Mouse (Mus musculus) kidney, adult 2 months (tissue): ENCODE measurements around the gene Atp6v1b1. TPM values are rescaled to one million over a fixed set of nuclear protein-coding genes. Genes with fewer than 3 reads are reported as not detected.

Experiments
- DNase-seq: peaks from one replicate; pipeline ENCODE4 v3.0.0; 2021
- H3K27ac ChIP-seq: fragments of 200-500 bp; 2 replicates; pipeline ENCODE4 v1.5.1; 2012; ENCODE audit warnings: low read depth, low read length, control low read depth, inconsistent platforms; ENCODE audit not compliant: insufficient read depth
- H3K27me3 ChIP-seq: fragments of 200-500 bp; replicated peaks from 2 replicates; pipeline ENCODE4 v1.6.1; 2012; ENCODE audit warnings: mild to moderate bottlenecking, moderate library complexity, low read length, inconsistent platforms; ENCODE audit not compliant: control insufficient read depth, insufficient read depth
- H3K36me3 ChIP-seq: fragments of 200-500 bp; 2 replicates; pipeline ENCODE4 v1.6.1; 2012; ENCODE audit warnings: mild to moderate bottlenecking, moderate library complexity, low read length, inconsistent platforms; ENCODE audit not compliant: control insufficient read depth, insufficient read depth
- H3K4me1 ChIP-seq: fragments of 200-500 bp; 2 replicates; pipeline ENCODE4 v1.6.1; 2011; ENCODE audit warnings: low read length; ENCODE audit not compliant: control insufficient read depth, insufficient read depth
- H3K4me3 ChIP-seq: fragments of 200-500 bp; 2 replicates; pipeline ENCODE4 v1.5.1; 2011; ENCODE audit warnings: mild to moderate bottlenecking, low read depth, low read length, control low read depth; ENCODE audit not compliant: insufficient read depth
- CTCF ChIP-seq: fragments of 200-500 bp; conservative IDR thresholded peaks from 2 replicates; pipeline ENCODE4 v1.5.1; 2011; ENCODE audit warnings: low read depth, mild to moderate bottlenecking, control low read depth, low read length, moderate library complexity, mixed read lengths; ENCODE audit not compliant: insufficient read depth, insufficient read length
- POLR2A ChIP-seq: fragments of 200-500 bp; IDR thresholded peaks from one replicate; pipeline ENCODE4 v1.6.1; 2011; ENCODE audit warnings: low read depth, low read length, control low read depth
- WGBS: fragments of 180-500 bp; shearing (Covaris S2); methylation state at CpG from one replicate; pipeline ENCODE4 v1.1.7; 2018; 5-methylcytosine and 5-hydroxymethylcytosine counted together
- polyA plus RNA-seq: library from polyadenylated mRNA; depleted of rRNA; stranded (reverse); fragments of >200 nt; gene quantifications from 2 replicates; pipeline ENCODE4 v1.2.3, GENCODE M21; 2012

Atp6v1b1 gene
- polyA plus RNA-seq, 1 experiment = 137 TPM

DNA sequence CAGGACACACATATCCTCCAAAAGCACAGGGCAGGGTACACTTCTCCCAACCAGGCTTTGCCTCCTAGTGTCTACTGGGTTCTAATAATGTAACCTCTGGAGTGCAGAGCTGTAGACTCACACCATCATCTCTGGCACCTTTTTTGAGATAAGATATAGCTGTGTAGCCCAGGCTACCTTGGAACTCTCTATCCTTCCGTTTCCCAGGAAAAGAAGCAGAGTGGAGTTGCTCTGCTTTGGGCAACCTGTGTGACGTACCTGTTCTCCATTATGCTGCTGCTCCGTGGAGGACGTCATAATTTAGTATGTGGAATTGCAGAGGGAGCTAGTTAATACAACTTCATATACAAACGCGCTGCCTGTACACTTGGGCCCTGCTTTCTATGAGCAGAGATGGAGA, 19.6 kb downstream of the Atp6v1b1 start, which contains the start of gene Ankrd53:
TSS of gene Ankrd53 (plus strand) at position 301 of the 400 bp plus-strand sequence.
- no peaks in the 10 kb centered on the region for H3K27me3 ChIP-seq
- no peaks in the 10 kb centered on the region for H3K4me1 ChIP-seq
- peak within 1 kb of the TSS; percentile 18; the same call in 1 of the 2 replicates for H3K4me3 ChIP-seq
- no peak for TF ChIP-seq CTCF
- no peak for TF ChIP-seq POLR2A
- H3K36me3 ChIP-seq = no peaks in the 10 kb centered on the region
- no peak for DNase-seq
- no peak within 1 kb of the TSS for H3K27ac ChIP-seq
- WGBS = 32% methylated on average over 6 of the region's 6 CpGs

DNA sequence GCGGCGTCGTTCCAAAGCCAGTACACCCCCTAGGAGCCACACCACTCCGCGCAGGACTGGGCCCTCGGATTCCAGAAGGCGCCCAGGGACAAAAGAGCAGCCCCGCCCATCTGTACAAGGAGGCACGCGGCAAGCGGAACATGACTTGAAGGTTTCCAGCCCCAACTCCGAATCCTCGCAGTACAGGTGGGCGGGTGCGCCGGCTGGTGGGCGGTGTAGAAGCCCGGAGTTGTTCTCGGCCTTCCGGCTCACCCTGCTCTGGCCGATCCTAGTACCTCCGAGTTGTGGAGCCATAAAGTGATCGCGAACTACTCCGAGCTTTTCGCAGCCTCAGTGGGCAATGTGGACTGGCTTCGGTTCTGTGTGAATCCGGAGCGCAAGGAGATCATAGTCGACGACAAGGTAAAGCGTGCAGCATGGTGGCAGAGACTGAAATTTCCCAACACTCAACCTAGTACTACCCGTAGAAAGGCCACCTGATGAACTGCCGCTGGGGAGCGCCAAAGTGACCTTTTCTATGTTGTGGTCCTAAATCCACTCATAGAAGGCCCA, 20.2 kb downstream of the Atp6v1b1 start:
- whole genome bisulfite sequencing = 3% methylated on average over 35 of the region's 35 CpGs

DNA sequence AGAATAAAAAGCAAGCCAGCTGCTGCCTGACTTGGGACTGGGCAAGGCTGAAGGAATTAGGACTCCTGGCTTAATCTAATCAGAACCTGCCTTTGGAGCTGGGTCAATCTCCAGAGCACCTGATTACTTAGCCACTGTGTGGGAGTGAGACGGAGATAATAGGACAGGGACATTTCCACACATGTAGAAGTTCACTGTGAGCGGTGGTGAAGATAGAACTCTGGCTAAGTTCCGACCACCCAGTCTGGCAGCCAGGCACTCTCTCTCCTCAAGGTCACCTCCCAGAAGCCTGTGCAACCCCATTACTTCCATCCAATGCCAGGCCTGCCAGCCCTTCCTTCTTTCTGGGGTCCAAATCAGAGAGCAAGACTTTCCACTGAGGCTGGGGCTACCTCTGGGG, 24.2 kb downstream of the Atp6v1b1 start:
- TF ChIP-seq CTCF = no peak
- no peak for TF ChIP-seq POLR2A
- WGBS = 89% methylated on average over 3 of the region's 3 CpGs
- Histone ChIP-seq H3K36me3 (no peaks in the 10 kb centered on the region), H3K27ac (no peak overlapping the region), H3K4me3 (no peak overlapping the region), H3K4me1 (no peaks in the 10 kb centered on the region), H3K27me3 (no peaks in the 10 kb centered on the region)
- no peak for DNase-seq

More for the DNA sequence above, 20.2 kb downstream of the Atp6v1b1 start:
- TF ChIP-seq CTCF (peak; percentile 31), POLR2A (no peak)
- Histone ChIP-seq H3K27ac (no peak overlapping the region), H3K4me3 (peak overlapping the region; percentile 18; the same call in 1 of the 2 replicates), H3K36me3 (no peaks in the 10 kb centered on the region), H3K4me1 (no peaks in the 10 kb centered on the region), H3K27me3 (no peaks in the 10 kb centered on the region)
- peak; percentile 43 for DNase-seq

DNA sequence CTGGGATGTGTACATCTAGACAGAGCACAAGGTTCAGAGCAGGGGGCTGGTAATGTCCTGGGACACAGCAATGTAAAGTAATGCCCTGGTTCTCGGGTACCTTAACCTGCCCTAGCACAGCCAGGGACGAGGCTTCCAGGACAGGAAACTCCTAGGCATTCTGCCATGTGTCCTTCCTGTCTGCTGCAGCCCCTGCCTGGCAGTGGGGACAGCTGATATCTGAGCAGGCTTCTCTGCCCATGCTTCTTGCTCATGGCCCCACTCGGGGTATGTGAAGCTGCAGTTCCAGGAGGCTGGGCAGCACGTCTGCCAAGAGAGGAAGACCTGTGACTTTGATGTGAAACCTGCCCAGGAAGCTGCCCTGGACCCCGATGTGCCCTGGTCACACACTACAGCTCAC, 25.7 kb downstream of the Atp6v1b1 start:
- no peaks in the 10 kb centered on the region for H3K4me1 ChIP-seq
- H3K4me3 ChIP-seq = no peak overlapping the region
- no peak for TF ChIP-seq POLR2A
- TF ChIP-seq CTCF = no peak
- no peaks in the 10 kb centered on the region for H3K36me3 ChIP-seq
- DNase-seq = no peak
- WGBS = 50% methylated on average over 5 of the region's 5 CpGs
- no peak overlapping the region for H3K27ac ChIP-seq
- no peaks in the 10 kb centered on the region for H3K27me3 ChIP-seq

DNA sequence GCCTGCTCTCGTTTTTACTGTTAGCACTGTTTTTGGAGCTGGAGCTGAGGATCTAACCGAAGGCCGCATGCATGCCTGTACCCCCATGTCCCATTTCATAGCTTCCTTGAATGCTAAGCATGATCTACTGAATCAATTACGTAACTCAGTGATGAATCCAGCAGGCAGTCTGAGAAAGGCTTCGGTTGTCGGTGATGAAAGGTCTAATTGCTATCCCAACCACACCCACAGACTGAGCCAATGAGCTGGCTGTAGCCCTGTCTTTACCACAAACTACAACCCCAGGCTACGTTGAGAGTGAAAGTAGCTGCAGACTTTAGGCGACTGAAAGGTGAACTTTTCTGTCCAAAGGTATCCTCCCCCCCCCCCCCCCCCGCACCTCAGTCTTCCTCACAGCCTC, 31.3 kb downstream of the Atp6v1b1 start:
- TF ChIP-seq CTCF (no peak), POLR2A (no peak)
- Histone ChIP-seq H3K4me3 (no peak overlapping the region), H3K27ac (no peak overlapping the region), H3K27me3 (no peaks in the 10 kb centered on the region), H3K4me1 (peaks cover 3% of the 10 kb centered on the region; the same call in 1 of the 2 replicates), H3K36me3 (no peaks in the 10 kb centered on the region)
- 51% methylated on average over 9 of the region's 9 CpGs for WGBS
- no peak for DNase-seq

DNA sequence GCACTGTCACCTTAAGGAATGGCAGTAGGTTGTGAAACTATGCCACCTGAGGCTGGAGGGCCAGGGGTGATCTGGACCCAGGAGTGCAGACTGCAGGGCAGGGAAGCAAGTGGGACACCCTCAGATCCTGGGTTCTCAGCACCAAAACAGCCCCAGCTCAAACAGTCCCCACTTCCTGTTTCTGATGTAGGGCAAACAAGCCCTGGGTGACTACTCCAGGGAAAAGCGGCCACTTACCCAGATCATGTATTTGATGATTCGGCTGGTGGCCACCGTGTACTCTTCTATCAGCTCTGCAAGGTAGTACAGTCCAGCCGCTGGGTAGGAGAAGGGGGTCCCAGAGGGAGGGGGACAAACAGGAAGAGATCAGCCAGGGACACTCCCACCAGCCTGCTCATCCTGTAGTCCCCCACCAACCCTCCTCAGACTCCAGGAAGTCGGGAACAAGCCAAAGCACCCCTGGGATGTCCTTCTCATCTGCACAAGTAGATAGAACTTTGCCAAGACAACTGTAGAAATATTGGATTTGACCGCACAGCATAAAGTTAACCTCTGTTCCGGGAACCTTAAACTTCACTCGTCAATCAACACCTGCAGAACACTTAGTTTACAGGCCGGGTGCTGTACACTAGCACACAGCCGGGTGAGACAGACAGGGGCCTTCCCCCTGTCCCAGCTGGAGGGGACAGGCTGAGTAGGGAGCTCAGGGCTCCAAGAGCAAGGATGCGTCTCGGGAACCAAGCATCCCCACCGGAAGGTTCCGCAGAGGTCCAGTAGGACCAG, 32.2 kb downstream of the Atp6v1b1 start:
- Histone ChIP-seq H3K36me3 (no peaks in the 10 kb centered on the region), H3K4me1 (peaks cover 3% of the 10 kb centered on the region; the same call in 1 of the 2 replicates), H3K4me3 (peak overlapping the region; percentile 92), H3K27me3 (no peaks in the 10 kb centered on the region), H3K27ac (peak overlapping the region; percentile 17; the same call in 1 of the 2 replicates)
- 2% methylated on average over 14 of the region's 14 CpGs for WGBS
- DNase-seq = no peak
- TF ChIP-seq CTCF = no peak

DNA sequence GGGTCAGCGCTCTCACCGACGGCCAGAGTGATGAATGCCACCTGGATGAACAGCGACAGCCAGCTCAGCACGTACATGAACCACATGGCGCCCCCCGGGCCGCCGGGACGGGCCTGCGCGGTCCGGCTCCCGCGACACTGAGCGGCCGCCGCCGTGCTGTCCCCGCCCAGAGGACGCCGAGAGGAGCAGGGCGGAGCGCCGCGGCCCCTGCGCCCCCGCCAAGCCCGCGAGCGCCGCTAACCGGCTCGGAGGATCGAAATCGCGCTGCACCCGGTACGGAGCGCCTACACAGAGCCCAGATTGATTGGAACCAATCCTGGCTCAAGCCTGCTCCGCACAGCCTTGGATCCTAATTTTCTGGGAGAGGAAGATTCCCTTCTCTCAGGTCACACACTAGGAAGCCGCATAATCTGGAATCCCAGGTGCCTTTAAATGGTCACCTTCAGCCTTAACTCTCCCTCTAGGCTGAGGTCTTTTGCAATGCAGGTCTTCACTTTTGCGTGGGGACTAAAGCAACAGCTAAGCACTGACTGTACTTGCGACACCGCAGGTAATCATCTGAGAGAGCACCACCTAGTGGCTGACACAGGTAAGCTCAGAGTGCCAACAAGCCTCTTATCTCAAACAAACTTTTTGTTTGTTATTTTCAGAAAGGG, 33.0 kb downstream of the Atp6v1b1 start, which contains the start of gene Tex261:
TSS of gene Tex261 (minus strand) at position 176 of the 656 bp plus-strand sequence.
- Histone ChIP-seq H3K27me3 (no peaks in the 10 kb centered on the region), H3K4me1 (peaks cover 3% of the 10 kb centered on the region; the same call in 1 of the 2 replicates), H3K27ac (peak within 1 kb of the TSS; percentile 72), H3K36me3 (no peaks in the 10 kb centered on the region), H3K4me3 (peak within 1 kb of the TSS; percentile 92)
- under 1% methylated on average over 45 of the region's 45 CpGs for WGBS
- DNase-seq = peak; percentile 93
- TF ChIP-seq CTCF = peak; percentile 84
- no peak for TF ChIP-seq POLR2A
